Mouse (Mus musculus) G1E (cell line): ENCODE measurements around the gene Cdkn2a.

Source experiments
- CTCF ChIP-seq: IDR thresholded peaks from 2 replicates; pipeline ENCODE4 v1.5.1; 2012; ENCODE audit warnings: low read depth, low read length, inconsistent platforms, mixed read lengths
- GATA1 ChIP-seq: IDR thresholded peaks from 2 replicates; pipeline ENCODE4 v1.6.1; 2012; ENCODE audit warnings: borderline replicate concordance, low read length, inconsistent platforms, mixed read lengths
- GATA2 ChIP-seq: IDR thresholded peaks from 2 replicates; pipeline ENCODE4 v1.6.1; 2012; ENCODE audit warnings: low read depth, low read length, inconsistent platforms, borderline replicate concordance
- POLR2AphosphoS5 ChIP-seq: IDR thresholded peaks from 2 replicates; pipeline ENCODE4 v1.6.1; 2012; ENCODE audit warnings: low read depth, low read length, inconsistent platforms; ENCODE audit not compliant: insufficient replicate concordance
- TAL1 ChIP-seq: conservative IDR thresholded peaks from 2 replicates; pipeline ENCODE4 v1.6.1; 2012; ENCODE audit warnings: low read depth, low read length, inconsistent platforms, mixed read lengths

DNA sequence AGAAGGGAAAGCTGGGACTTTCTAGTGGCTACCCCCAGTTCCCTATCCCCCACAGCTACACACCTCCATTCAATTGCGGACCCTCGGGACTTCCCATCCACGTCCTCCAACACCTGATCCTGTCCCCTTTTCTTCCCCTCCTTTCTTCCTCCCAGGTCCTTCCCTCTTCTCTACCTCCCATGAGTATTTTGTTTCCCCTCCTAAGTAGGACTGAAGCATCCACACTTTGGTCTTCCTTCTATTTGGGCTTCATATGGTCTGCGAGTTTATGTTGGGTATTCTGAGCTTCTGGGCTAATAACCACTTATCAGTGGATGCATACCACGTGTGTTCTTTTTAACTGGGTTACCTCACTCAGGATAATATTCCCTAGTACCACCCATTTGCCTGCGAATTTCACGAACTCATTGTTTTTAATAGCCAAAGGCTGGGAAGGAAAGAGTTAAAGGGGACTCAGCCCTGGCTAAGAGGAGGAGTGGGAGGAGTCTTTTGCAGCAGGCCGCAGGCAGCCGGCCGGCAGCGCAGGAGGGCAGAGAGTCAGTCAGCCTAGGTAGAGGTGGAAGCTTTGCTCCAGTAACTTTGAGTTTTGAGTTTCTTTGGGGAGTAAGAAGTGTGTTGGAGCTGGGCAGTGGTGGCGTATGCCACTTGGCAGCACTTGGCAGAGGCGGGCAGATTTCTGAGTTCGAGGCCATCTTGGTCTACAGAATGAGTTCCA is 9.0 kb upstream of the Cdkn2a start:
- no peak for TF ChIP-seq CTCF
- no peak for TF ChIP-seq TAL1
- TF ChIP-seq POLR2AphosphoS5, result no peak
- TF ChIP-seq GATA1, result no peak
- TF ChIP-seq GATA2, result no peak
